46 mouse cellular contexts compared by ENCODE assay signal in genomic region chr19:58776461-58776860, GRCm38 (mm10). TPM values are rescaled to one million over a fixed set of nuclear protein-coding genes. Genes with fewer than 3 reads are reported as not detected.
"Had no signal": no experiment of that assay in that cellular context is flagged by ENCODE, and none has a peak within 500 bp of the region (broad histone marks: within the 10 kb centered on the region; RNA-seq: fewer than 3 reads in every experiment).

No protein-coding gene starts in this region.

- H3K4me3 ChIP-seq: limb, embryonic 10.5 days; limb, embryonic 12.5 days; limb, embryonic 13.5 days; limb, embryonic 15.5 days; liver, embryonic 12.5 days; liver, embryonic 13.5 days; liver, embryonic 15.5 days; lung, embryonic 15.5 days; megakaryocyte, embryonic 14.5 days; midbrain, embryonic 10.5 days; midbrain, embryonic 12.5 days; midbrain, embryonic 13.5 days; midbrain, embryonic 15.5 days; myocyte; neural tube, embryonic 12.5 days; neural tube, embryonic 13.5 days had no signal

- H3K9me3 ChIP-seq: limb, embryonic 10.5 days; limb, embryonic 12.5 days; limb, embryonic 13.5 days; limb, embryonic 15.5 days; liver, embryonic 12.5 days; liver, embryonic 13.5 days; liver, embryonic 15.5 days; lung, embryonic 15.5 days; midbrain, embryonic 10.5 days; midbrain, embryonic 12.5 days; midbrain, embryonic 13.5 days; midbrain, embryonic 15.5 days; neural tube, embryonic 12.5 days; neural tube, embryonic 13.5 days had no signal

- H3K36me3 ChIP-seq: limb, embryonic 10.5 days; limb, embryonic 12.5 days; limb, embryonic 13.5 days; limb, embryonic 15.5 days; liver, embryonic 12.5 days; liver, embryonic 13.5 days; liver, embryonic 15.5 days; lung, embryonic 15.5 days; midbrain, embryonic 10.5 days; midbrain, embryonic 12.5 days; midbrain, embryonic 13.5 days; midbrain, embryonic 15.5 days; neural tube, embryonic 12.5 days; neural tube, embryonic 13.5 days had no signal

- H3K4me1 ChIP-seq: limb, embryonic 10.5 days; limb, embryonic 12.5 days; limb, embryonic 13.5 days; limb, embryonic 15.5 days; liver, embryonic 12.5 days; liver, embryonic 13.5 days; liver, embryonic 15.5 days; lung, embryonic 15.5 days; megakaryocyte, embryonic 14.5 days; midbrain, embryonic 15.5 days had no signal

- H3K9ac ChIP-seq: limb, embryonic 12.5 days; limb, embryonic 13.5 days; limb, embryonic 15.5 days; liver, embryonic 12.5 days; liver, embryonic 13.5 days; liver, embryonic 14.5 days; liver, embryonic 15.5 days; liver, postnatal 0 days; lung, embryonic 14.5 days; lung, embryonic 15.5 days; midbrain, embryonic 12.5 days; midbrain, embryonic 13.5 days; midbrain, embryonic 15.5 days; neural tube, embryonic 12.5 days; neural tube, embryonic 13.5 days had no signal

- H3K27me3 ChIP-seq: limb, embryonic 12.5 days; limb, embryonic 13.5 days; limb, embryonic 15.5 days; liver, embryonic 12.5 days; liver, embryonic 13.5 days; liver, embryonic 15.5 days; lung, embryonic 15.5 days; megakaryocyte, embryonic 14.5 days; midbrain, embryonic 12.5 days; midbrain, embryonic 13.5 days; midbrain, embryonic 15.5 days; neural tube, embryonic 12.5 days; neural tube, embryonic 13.5 days had no signal

- H3K27ac ChIP-seq: limb, embryonic 10.5 days; limb, embryonic 12.5 days; limb, embryonic 13.5 days; limb, embryonic 15.5 days; liver, embryonic 12.5 days; liver, embryonic 13.5 days; liver, embryonic 14.5 days; liver, embryonic 15.5 days; lung, embryonic 15.5 days; macrophage; midbrain, embryonic 10.5 days; midbrain, embryonic 12.5 days; midbrain, embryonic 13.5 days; midbrain, embryonic 15.5 days; neural tube, embryonic 12.5 days; neural tube, embryonic 13.5 days had no signal

- DNase-seq: left cerebral cortex, postnatal 4 days; liver; liver, embryonic 13.5 days; liver, postnatal 0 days; lung, adult 18-20 months; lung, adult 2 months; lung, embryonic 14.5 days; lung, postnatal 10 days; lung, postnatal 14 days; lung, postnatal 36 days; lung, postnatal 4 days; midbrain, embryonic 14.5 days had no signal

- ATAC-seq: liver, embryonic 12.5 days; liver, postnatal 0 days; lung, postnatal 0 days; midbrain, embryonic 13.5 days; midbrain, embryonic 15.5 days; midbrain, embryonic 16.5 days had no signal

- H3K4me2 ChIP-seq: limb, embryonic 12.5 days; limb, embryonic 13.5 days; limb, embryonic 15.5 days; liver, embryonic 11.5 days; liver, embryonic 12.5 days; liver, embryonic 13.5 days; liver, embryonic 15.5 days; lung, embryonic 14.5 days; lung, embryonic 15.5 days; midbrain, embryonic 11.5 days; midbrain, embryonic 12.5 days; midbrain, embryonic 13.5 days; midbrain, embryonic 15.5 days; neural tube, embryonic 12.5 days; neural tube, embryonic 13.5 days had no signal

RNA-seq across cellular contexts. Expression of gene Pnliprp2, which starts 16.9 kb away (rescaled TPM):
- total RNA-seq: left cerebral cortex, postnatal 14 days; left cerebral cortex, postnatal 25 days; megakaryocyte progenitor cell, adult 5-6 weeks; megakaryocyte, adult 5-6 weeks; megakaryocyte-erythroid progenitor cell, adult 5-6 weeks; monocyte, adult 5-6 weeks had no signal
- polyA plus RNA-seq: limb, embryonic 13.5 days; liver, adult 2 months; liver, postnatal 0 days; lung, adult 2 months; macrophage; midbrain, embryonic 10.5 days; midbrain, embryonic 11.5 days; midbrain, embryonic 12.5 days; midbrain, embryonic 14.5 days; midbrain, embryonic 15.5 days; midbrain, embryonic 16.5 days; midbrain, postnatal 0 days; myocyte; neural tube, embryonic 11.5 days; neural tube, embryonic 12.5 days had no signal

RNA-seq across cellular contexts. Expression of gene 1700019N19Rik, which starts 17.8 kb away (rescaled TPM):
- total RNA-seq: left cerebral cortex, postnatal 14 days; left cerebral cortex, postnatal 4 days; liver, adult 2 months; megakaryocyte progenitor cell, adult 5-6 weeks; megakaryocyte, adult 5-6 weeks; megakaryocyte-erythroid progenitor cell, adult 5-6 weeks; midbrain, postnatal 0 days; monocyte, adult 5-6 weeks had no signal
- polyA plus RNA-seq: limb, embryonic 10.5 days; limb, embryonic 11.5 days; limb, embryonic 12.5 days; limb, embryonic 13.5 days; limb, embryonic 14.5 days; limb, embryonic 15.5 days; liver, adult 2 months; liver, embryonic 14.5 days; liver, embryonic 15.5 days; liver, embryonic 16.5 days; liver, postnatal 0 days; lung, adult 2 months; lung, embryonic 14.5 days; lung, embryonic 15.5 days; lung, embryonic 16.5 days; lung, postnatal 0 days; macrophage; midbrain, embryonic 11.5 days; midbrain, embryonic 12.5 days; midbrain, embryonic 13.5 days; midbrain, embryonic 14.5 days; midbrain, embryonic 15.5 days; midbrain, embryonic 16.5 days; midbrain, postnatal 0 days; myocyte; neural tube, embryonic 11.5 days; neural tube, embryonic 12.5 days; neural tube, embryonic 13.5 days had no signal

RNA-seq across cellular contexts. Expression of gene Pnliprp1, which starts 47.8 kb away (rescaled TPM):
- total RNA-seq: left cerebral cortex, postnatal 14 days; left cerebral cortex, postnatal 25 days; megakaryocyte progenitor cell, adult 5-6 weeks; megakaryocyte, adult 5-6 weeks; megakaryocyte-erythroid progenitor cell, adult 5-6 weeks; midbrain, postnatal 0 days; monocyte, adult 5-6 weeks had no signal
- polyA plus RNA-seq: limb, embryonic 11.5 days; limb, embryonic 12.5 days; macrophage; midbrain, embryonic 11.5 days; midbrain, embryonic 14.5 days; myocyte; neural tube, embryonic 11.5 days; neural tube, embryonic 12.5 days; neural tube, embryonic 13.5 days had no signal
